Mouse (Mus musculus) T-helper 2 cell (primary cell): ENCODE results near the gene Mllt10.

Source experiments
- in situ Hi-C: fragments of 300-600 bp; cut with MboI, MseI; formaldehyde crosslinking; loops from one replicate; pipeline ENCODE4 v1.15.1; 2025; ENCODE audit warnings: high pct_unique_total_duplicates

The Mllt10 gene

GRCm38 (mm10) chr2:18181631-18182030 is 126.6 kb downstream of the Mllt10 start:
- in situ Hi-C loops: loop anchor here (10.0 kb wide), 1 partner anchor 337 kb away; no protein-coding TSS in a partner anchor

- in situ Hi-C loops: loop anchor here (10.0 kb wide), 1 partner anchor 338 kb away; no protein-coding TSS in a partner anchor
Measured at GRCm38 (mm10) chr2:18183079-18183478, 128.0 kb downstream of the Mllt10 start.

- in situ Hi-C loops: loop anchor here (10.0 kb wide), 1 partner anchor 344 kb away; no protein-coding TSS in a partner anchor
Measured at GRCm38 (mm10) chr2:18188367-18188766, 133.3 kb downstream of the Mllt10 start.

GRCm38 (mm10) chr2:18195285-18195684 is 140.2 kb downstream of the Mllt10 start:
- in situ Hi-C loops: loop anchor here (5.0 kb wide), 1 partner anchor 168 kb away; no protein-coding TSS in a partner anchor

GRCm38 (mm10) chr2:18195691-18196396 is 140.8 kb downstream of the Mllt10 start:
- in situ Hi-C loops: loop anchor here (5.0 kb wide), 1 partner anchor 169 kb away; no protein-coding TSS in a partner anchor

GRCm38 (mm10) chr2:18201820-18202462 is 146.9 kb downstream of the Mllt10 start:
- in situ Hi-C loops: no loop called here

- in situ Hi-C loops: no loop called here
Measured at GRCm38 (mm10) chr2:18202923-18203322, 147.9 kb downstream of the Mllt10 start.

GRCm38 (mm10) chr2:18205118-18205517 is 150.1 kb downstream of the Mllt10 start:
- in situ Hi-C loops: no loop called here

GRCm38 (mm10) chr2:18206811-18207210 is 151.8 kb downstream of the Mllt10 start:
- in situ Hi-C loops: no loop called here

GRCm38 (mm10) chr2:18208578-18208977 is 153.5 kb downstream of the Mllt10 start:
- in situ Hi-C loops: no loop called here

- in situ Hi-C loops: no loop called here
Measured at GRCm38 (mm10) chr2:18209211-18209823, 154.3 kb downstream of the Mllt10 start.

- in situ Hi-C loops: loop anchor here (10.0 kb wide), 1 partner anchor 275 kb away; no protein-coding TSS in a partner anchor
Measured at GRCm38 (mm10) chr2:18209948-18210347, 154.9 kb downstream of the Mllt10 start.

GRCm38 (mm10) chr2:18214031-18214430 is 159.0 kb downstream of the Mllt10 start:
- in situ Hi-C loops: loop anchor here (10.0 kb wide), 1 partner anchor 279 kb away; no protein-coding TSS in a partner anchor

GRCm38 (mm10) chr2:18217867-18218266 is 162.8 kb downstream of the Mllt10 start:
- in situ Hi-C loops: loop anchor here (10.0 kb wide), 1 partner anchor 283 kb away; no protein-coding TSS in a partner anchor

GRCm38 (mm10) chr2:18218500-18218899 is 163.5 kb downstream of the Mllt10 start:
- in situ Hi-C loops: loop anchor here (10.0 kb wide), 1 partner anchor 284 kb away; no protein-coding TSS in a partner anchor

- in situ Hi-C loops: loop anchor here (10.0 kb wide), 1 partner anchor 284 kb away; no protein-coding TSS in a partner anchor
Measured at GRCm38 (mm10) chr2:18219136-18219535, 164.1 kb downstream of the Mllt10 start.

GRCm38 (mm10) chr2:18219569-18219968 is 164.5 kb downstream of the Mllt10 start:
- in situ Hi-C loops: loop anchor here (10.0 kb wide), 1 partner anchor 285 kb away; no protein-coding TSS in a partner anchor

GRCm38 (mm10) chr2:18228486-18229062 is 173.5 kb downstream of the Mllt10 start:
- in situ Hi-C loops: no loop called here

GRCm38 (mm10) chr2:18229279-18229678 is 174.2 kb downstream of the Mllt10 start:
- in situ Hi-C loops: no loop called here

- in situ Hi-C loops: no loop called here
Measured at GRCm38 (mm10) chr2:18231143-18231542, 176.1 kb downstream of the Mllt10 start.

- in situ Hi-C loops: no loop called here
Measured at GRCm38 (mm10) chr2:18232883-18233567, 178.0 kb downstream of the Mllt10 start.
